Mouse (Mus musculus) heart, postnatal 36 days (tissue): ENCODE data around the gene Chmp4b. TPM values are rescaled to one million over a fixed set of nuclear protein-coding genes. Genes with fewer than 3 reads are reported as not detected.

Source experiments
- total RNA-seq, 2 experiments: library from RNA; stranded (reverse); gene quantifications; 2 replicates each; pipeline ENCODE4 v1.2.3; 2021

Gene Chmp4b
- total RNA-seq, 2 experiments from 2014 or later, result 113 to 124 TPM

Other genes starting within 250 kb of the Chmp4b start
- 10 to 100 TPM; 70.2 to 99.0 TPM for gene Snta1, start 243.6 kb upstream of the Chmp4b start, total RNA-seq
- 10 to 100 TPM; 13.7 to 15.9 TPM for gene Cbfa2t2, start 215.2 kb upstream of the Chmp4b start, total RNA-seq
- not detected for gene 1700003F12Rik, start 104.6 kb upstream of the Chmp4b start, total RNA-seq
- gene Actl10, start 99.9 kb upstream of the Chmp4b start, total RNA-seq, result not detected
- under 1 TPM; 0.14 to 0.47 TPM for gene Necab3, start 92.8 kb upstream of the Chmp4b start, total RNA-seq
- gene E2f1, start 81.8 kb upstream of the Chmp4b start, total RNA-seq, result under 1 TPM; 0.61 to 0.73 TPM
- 10 to 100 TPM; 27.8 to 28.3 TPM for gene Pxmp4, start 48.0 kb upstream of the Chmp4b start, total RNA-seq
- 1 to 10 TPM; 3.0 to 3.4 TPM for gene Zfp341, start 38.4 kb upstream of the Chmp4b start, total RNA-seq
- not detected for gene 4930519P11Rik, start 38.3 kb upstream of the Chmp4b start, total RNA-seq
- gene Gm14214, start 118.3 kb downstream of the Chmp4b start, total RNA-seq, result not detected
- 100 to 1,000 TPM in 1 of 2 experiments, 10 to 100 TPM in 1; 99.3 to 104 TPM for gene Raly, start 139.4 kb downstream of the Chmp4b start, total RNA-seq
- gene a, start 139.7 kb downstream of the Chmp4b start, total RNA-seq, result not detected
- 10 to 100 TPM; 56.6 to 59.7 TPM for gene Eif2s2, start 241.2 kb downstream of the Chmp4b start, total RNA-seq